Mouse (Mus musculus) heart, embryonic 13.5 days (tissue): ENCODE data around the gene Cd40lg. TPM values are rescaled to one million over a fixed set of nuclear protein-coding genes. Genes with fewer than 3 reads are reported as not detected.

Experiments used
- ATAC-seq: fragments of 200-750 bp; cut with Nextera tagmentation; 2 replicates; pipeline ENCODE4 v1.8.0; 2017; ENCODE audit warnings: moderate TSS enrichment; ENCODE audit not compliant: insufficient number of reproducible peaks, low FRiP score, low TSS enrichment; ENCODE audit errors: extremely low read depth
- H3K27ac ChIP-seq: fragments of 300-500 bp; sonication (generic); replicated peaks from 2 replicates; pipeline ENCODE4 v1.5.1; 2015; ENCODE audit warnings: moderate library complexity, mild to moderate bottlenecking, inconsistent platforms
- H3K27me3 ChIP-seq: fragments of 300-500 bp; sonication (generic); replicated peaks from 2 replicates; pipeline ENCODE4 v1.6.1; 2015; ENCODE audit warnings: mild to moderate bottlenecking, inconsistent platforms
- H3K36me3 ChIP-seq: fragments of 300-500 bp; sonication (generic); 2 replicates; pipeline ENCODE4 v1.6.1; 2015; ENCODE audit warnings: mild to moderate bottlenecking, inconsistent platforms
- H3K4me1 ChIP-seq: fragments of 300-500 bp; sonication (generic); 2 replicates; pipeline ENCODE4 v1.6.1; 2015; ENCODE audit warnings: inconsistent platforms
- H3K4me2 ChIP-seq: fragments of 300-500 bp; sonication (generic); 2 replicates; pipeline ENCODE4 v1.6.1; 2015; ENCODE audit warnings: inconsistent platforms, mild to moderate bottlenecking, moderate library complexity
- H3K4me3 ChIP-seq: fragments of 300-500 bp; sonication (generic); 2 replicates; pipeline ENCODE4 v1.5.1; 2015; ENCODE audit warnings: moderate library complexity, mild to moderate bottlenecking, inconsistent platforms
- H3K9ac ChIP-seq: fragments of 300-500 bp; sonication (generic); 2 replicates; pipeline ENCODE4 v1.6.1; 2015; ENCODE audit warnings: inconsistent platforms, mild to moderate bottlenecking, moderate library complexity
- H3K9me3 ChIP-seq: fragments of 300-500 bp; sonication (generic); 2 replicates; pipeline ENCODE4 v1.6.1; 2016; ENCODE audit warnings: inconsistent platforms
- WGBS: fragments of 180-500 bp; shearing (Covaris S2); methylation state at CpG from one replicate; pipeline ENCODE4 v1.1.7; 2015; ENCODE audit warnings: mixed read lengths; 5-methylcytosine and 5-hydroxymethylcytosine counted together
- polyA plus RNA-seq: library from polyadenylated mRNA; unstranded; fragments of >200 nt; fragmentation: Nextera tagmentation; extraction: Ambion mirVana; gene quantifications from 2 replicates; pipeline ENCODE4 v1.2.1, GENCODE M21; 2015

The Cd40lg gene
- polyA plus RNA-seq, 1 experiment from 2014 or later, result not detected

- 67% methylated on average over 3 of the region's 3 CpGs for WGBS
- no peaks in the 10 kb centered on the region for H3K4me1 ChIP-seq
- ATAC-seq, result no peak
Observed at GRCm38 (mm10) chrX:57212862-57213261, 919 bp downstream of the Cd40lg start.

GRCm38 (mm10) chrX:57215495-57215894 is 3.6 kb downstream of the Cd40lg start:
- no peaks in the 10 kb centered on the region for H3K9me3 ChIP-seq
- 0 out of 2 replicates have a peak, but pooled peaks cover 2% of the 10 kb centered on the region for H3K27me3 ChIP-seq
- no peak overlapping the region for H3K27ac ChIP-seq
- H3K4me1 ChIP-seq, result no peaks in the 10 kb centered on the region
- H3K4me2 ChIP-seq, result no peak overlapping the region
- H3K4me3 ChIP-seq, result no peak overlapping the region
- 72% methylated on average over 4 of the region's 4 CpGs for WGBS
- no peak overlapping the region for H3K9ac ChIP-seq
- no peaks in the 10 kb centered on the region for H3K36me3 ChIP-seq
- no peak for ATAC-seq

More at GRCm38 (mm10) chrX:57212862-57213261, 919 bp downstream of the Cd40lg start:
- 0 out of 2 replicates have a peak, but pooled peaks cover 2% of the 10 kb centered on the region for H3K27me3 ChIP-seq
- H3K27ac ChIP-seq, result no peak overlapping the region
- H3K4me2 ChIP-seq, result no peak overlapping the region
- H3K4me3 ChIP-seq, result no peak overlapping the region
- no peak overlapping the region for H3K9ac ChIP-seq
- H3K36me3 ChIP-seq, result no peaks in the 10 kb centered on the region
- no peaks in the 10 kb centered on the region for H3K9me3 ChIP-seq

GRCm38 (mm10) chrX:57216271-57216670 is 4.3 kb downstream of the Cd40lg start:
- ATAC-seq, result no peak
- no peak overlapping the region for H3K4me2 ChIP-seq
- H3K27ac ChIP-seq, result no peak overlapping the region
- H3K36me3 ChIP-seq, result no peaks in the 10 kb centered on the region
- H3K9me3 ChIP-seq, result no peaks in the 10 kb centered on the region
- 59% methylated on average over 5 of the region's 5 CpGs for WGBS
- no peaks in the 10 kb centered on the region for H3K27me3 ChIP-seq
- no peak overlapping the region for H3K9ac ChIP-seq
- H3K4me1 ChIP-seq, result no peaks in the 10 kb centered on the region
- H3K4me3 ChIP-seq, result no peak overlapping the region

GRCm38 (mm10) chrX:57219563-57219962 is 7.6 kb downstream of the Cd40lg start:
- ATAC-seq, result no peak
- H3K9me3 ChIP-seq, result no peaks in the 10 kb centered on the region
- no peaks in the 10 kb centered on the region for H3K27me3 ChIP-seq
- H3K36me3 ChIP-seq, result no peaks in the 10 kb centered on the region
- no peak overlapping the region for H3K27ac ChIP-seq
- WGBS, result 80% methylated on average over 5 of the region's 5 CpGs
- no peak overlapping the region for H3K9ac ChIP-seq
- no peak overlapping the region for H3K4me2 ChIP-seq
- H3K4me3 ChIP-seq, result no peak overlapping the region
- no peaks in the 10 kb centered on the region for H3K4me1 ChIP-seq

- Histone ChIP-seq H3K27ac (no peak overlapping the region), H3K4me3 (no peak overlapping the region), H3K9me3 (no peaks in the 10 kb centered on the region), H3K27me3 (no peaks in the 10 kb centered on the region), H3K36me3 (no peaks in the 10 kb centered on the region), H3K4me2 (no peak overlapping the region), H3K4me1 (no peaks in the 10 kb centered on the region), H3K9ac (no peak overlapping the region)
- WGBS, result 78% methylated on average over 3 of the region's 3 CpGs
- no peak for ATAC-seq
Observed at GRCm38 (mm10) chrX:57221881-57222280, 9.9 kb downstream of the Cd40lg start.

GRCm38 (mm10) chrX:57223301-57223700 is 11.4 kb downstream of the Cd40lg start:
- 85% methylated on average over 10 of the region's 10 CpGs for WGBS
- Histone ChIP-seq H3K27ac (no peak overlapping the region), H3K4me1 (no peaks in the 10 kb centered on the region), H3K4me3 (no peak overlapping the region), H3K4me2 (no peak overlapping the region), H3K36me3 (no peaks in the 10 kb centered on the region), H3K9me3 (no peaks in the 10 kb centered on the region), H3K9ac (no peak overlapping the region), H3K27me3 (no peaks in the 10 kb centered on the region)
- no peak for ATAC-seq

- H3K27ac ChIP-seq, result no peak overlapping the region
- H3K36me3 ChIP-seq, result 0 out of 2 replicates have a peak, but pooled peaks cover 2% of the 10 kb centered on the region
- no peak overlapping the region for H3K4me2 ChIP-seq
- H3K9ac ChIP-seq, result no peak overlapping the region
- H3K27me3 ChIP-seq, result no peaks in the 10 kb centered on the region
- no peaks in the 10 kb centered on the region for H3K4me1 ChIP-seq
- H3K9me3 ChIP-seq, result no peaks in the 10 kb centered on the region
- H3K4me3 ChIP-seq, result no peak overlapping the region
- no peak for ATAC-seq
- WGBS, result 57% methylated on average over 2 of the region's 2 CpGs
Observed at GRCm38 (mm10) chrX:57228178-57228577, 16.2 kb downstream of the Cd40lg start.

GRCm38 (mm10) chrX:57233596-57233995 is 21.7 kb downstream of the Cd40lg start:
- Histone ChIP-seq H3K9me3 (no peaks in the 10 kb centered on the region), H3K36me3 (peaks cover 10% of the 10 kb centered on the region; the same call in 1 of the 2 replicates), H3K4me2 (no peak overlapping the region), H3K27ac (no peak overlapping the region), H3K4me1 (no peaks in the 10 kb centered on the region), H3K27me3 (no peaks in the 10 kb centered on the region), H3K9ac (no peak overlapping the region), H3K4me3 (no peak overlapping the region)
- WGBS, result 53% methylated on average over 2 of the region's 2 CpGs
- ATAC-seq, result no peak

- Histone ChIP-seq H3K9me3 (no peaks in the 10 kb centered on the region), H3K27ac (no peak overlapping the region), H3K4me1 (no peaks in the 10 kb centered on the region), H3K9ac (no peak overlapping the region), H3K36me3 (peaks cover 10% of the 10 kb centered on the region; the same call in 1 of the 2 replicates), H3K27me3 (no peaks in the 10 kb centered on the region), H3K4me3 (no peak overlapping the region), H3K4me2 (no peak overlapping the region)
- no peak for ATAC-seq
- 57% methylated on average over 4 of the region's 4 CpGs for whole genome bisulfite sequencing
Observed at GRCm38 (mm10) chrX:57235982-57236381, 24.0 kb downstream of the Cd40lg start.

GRCm38 (mm10) chrX:57238572-57238971 is 26.6 kb downstream of the Cd40lg start:
- no peak overlapping the region for H3K9ac ChIP-seq
- H3K36me3 ChIP-seq, result peaks cover 8% of the 10 kb centered on the region; the same call in 1 of the 2 replicates
- no peaks in the 10 kb centered on the region for H3K4me1 ChIP-seq
- H3K9me3 ChIP-seq, result no peaks in the 10 kb centered on the region
- no peak for ATAC-seq
- no peak overlapping the region for H3K27ac ChIP-seq
- no peaks in the 10 kb centered on the region for H3K27me3 ChIP-seq
- H3K4me2 ChIP-seq, result no peak overlapping the region
- H3K4me3 ChIP-seq, result no peak overlapping the region
- WGBS, result 63% methylated on average over 3 of the region's 3 CpGs

GRCm38 (mm10) chrX:57253329-57254055 is 41.5 kb downstream of the Cd40lg start:
- no peak for ATAC-seq
- no peak overlapping the region for H3K9ac ChIP-seq
- no peaks in the 10 kb centered on the region for H3K36me3 ChIP-seq
- no peaks in the 10 kb centered on the region for H3K4me1 ChIP-seq
- no peaks in the 10 kb centered on the region for H3K27me3 ChIP-seq
- no peak overlapping the region for H3K4me3 ChIP-seq
- 54% methylated on average over 7 of the region's 7 CpGs for WGBS
- H3K27ac ChIP-seq, result 0 out of 2 replicates have a peak overlapping the region, but pooled peaks have one; percentile 8
- no peak overlapping the region for H3K4me2 ChIP-seq
- H3K9me3 ChIP-seq, result no peaks in the 10 kb centered on the region

GRCm38 (mm10) chrX:57260744-57261143 is 48.8 kb downstream of the Cd40lg start:
- Histone ChIP-seq H3K4me1 (no peaks in the 10 kb centered on the region), H3K4me3 (no peak overlapping the region), H3K27me3 (no peaks in the 10 kb centered on the region), H3K9me3 (no peaks in the 10 kb centered on the region), H3K4me2 (no peak overlapping the region), H3K9ac (no peak overlapping the region), H3K36me3 (no peaks in the 10 kb centered on the region), H3K27ac (no peak overlapping the region)
- no peak for ATAC-seq
- WGBS, result 63% methylated on average over 2 of the region's 2 CpGs
